Mouse (Mus musculus) limb, embryonic 14.5 days (tissue): ENCODE data around the gene Dlx6. TPM values are rescaled to one million over a fixed set of nuclear protein-coding genes. Genes with fewer than 3 reads are reported as not detected.

Source experiments
- ATAC-seq: fragments of 200-750 bp; cut with Nextera tagmentation; 2 replicates; pipeline ENCODE4 v1.8.0; 2017; ENCODE audit warnings: low read depth, moderate number of reproducible peaks, moderate TSS enrichment; ENCODE audit not compliant: low FRiP score
- DNase-seq: peaks from one replicate; pipeline ENCODE4 v3.0.0-alpha.2; 2015; ENCODE audit warnings: low spot score
- H3K27ac ChIP-seq: fragments of 300-500 bp; sonication (generic); replicated peaks from 2 replicates; pipeline ENCODE4 v1.5.1; 2014; ENCODE audit warnings: low read depth, mild to moderate bottlenecking, low read length, moderate library complexity, mixed read lengths
- H3K27me3 ChIP-seq: fragments of 300-500 bp; sonication (generic); 2 replicates; pipeline ENCODE4 v1.6.1; 2014; ENCODE audit warnings: low read length, mixed read lengths; ENCODE audit not compliant: control insufficient read depth, insufficient read depth
- H3K36me3 ChIP-seq: fragments of 300-500 bp; sonication (generic); 2 replicates; pipeline ENCODE4 v1.6.1; 2014; ENCODE audit warnings: mild to moderate bottlenecking, low read length, moderate library complexity, mixed read lengths; ENCODE audit not compliant: control insufficient read depth, insufficient read depth
- H3K4me1 ChIP-seq: fragments of 300-500 bp; sonication (generic); 2 replicates; pipeline ENCODE4 v1.6.1; 2014; ENCODE audit warnings: antibody characterized with exemption, low read length, mixed read lengths; ENCODE audit not compliant: control insufficient read depth, insufficient read depth
- H3K4me2 ChIP-seq: fragments of 300-500 bp; sonication (generic); replicated peaks from 2 replicates; pipeline ENCODE4 v1.6.1; 2014; ENCODE audit warnings: low read depth, mild to moderate bottlenecking, low read length, moderate library complexity; ENCODE audit not compliant: severe bottlenecking
- H3K4me3 ChIP-seq: fragments of 300-500 bp; sonication (generic); replicated peaks from 2 replicates; pipeline ENCODE4 v1.5.1; 2014; ENCODE audit warnings: low read length
- H3K9ac ChIP-seq: fragments of 300-500 bp; sonication (generic); 2 replicates; pipeline ENCODE4 v1.6.1; 2014; ENCODE audit warnings: mild to moderate bottlenecking, low read depth, low read length, moderate library complexity; ENCODE audit not compliant: severe bottlenecking
- H3K9me3 ChIP-seq: fragments of 300-500 bp; sonication (generic); 2 replicates; pipeline ENCODE4 v1.6.1; 2016; ENCODE audit warnings: low read length; ENCODE audit not compliant: control insufficient read depth
- POLR2A ChIP-seq: fragments of 200-500 bp; IDR thresholded peaks from 2 replicates; pipeline ENCODE4 v1.8.0; 2012; ENCODE audit warnings: inconsistent platforms, mild to moderate bottlenecking, moderate library complexity, borderline replicate concordance; ENCODE audit not compliant: insufficient read depth, insufficient read length; ENCODE audit errors: extremely low read depth
- WGBS: fragments of 180-500 bp; shearing (Covaris S2); extraction: QIAGEN DNeasy Blood & Tissue Kit; methylation state at CpG from one replicate; pipeline ENCODE4 v1.1.7; 2014; 5-methylcytosine and 5-hydroxymethylcytosine counted together
- polyA plus RNA-seq, 2 experiments: library from polyadenylated mRNA; depleted of rRNA in 1 of 2; stranded (reverse) in 1 of 2; unstranded in 1 of 2; fragments of >200 nt; fragmentation: Nextera tagmentation in 1 of 2; extraction: Ambion mirVana in 1 of 2; gene quantifications; 2 replicates each; pipeline versions ENCODE4 v1.2.1 to v1.2.3; 2012 to 2014

Gene Dlx6
- polyA plus RNA-seq, 2 experiments: 1.8 to 6.8 TPM

DNA sequence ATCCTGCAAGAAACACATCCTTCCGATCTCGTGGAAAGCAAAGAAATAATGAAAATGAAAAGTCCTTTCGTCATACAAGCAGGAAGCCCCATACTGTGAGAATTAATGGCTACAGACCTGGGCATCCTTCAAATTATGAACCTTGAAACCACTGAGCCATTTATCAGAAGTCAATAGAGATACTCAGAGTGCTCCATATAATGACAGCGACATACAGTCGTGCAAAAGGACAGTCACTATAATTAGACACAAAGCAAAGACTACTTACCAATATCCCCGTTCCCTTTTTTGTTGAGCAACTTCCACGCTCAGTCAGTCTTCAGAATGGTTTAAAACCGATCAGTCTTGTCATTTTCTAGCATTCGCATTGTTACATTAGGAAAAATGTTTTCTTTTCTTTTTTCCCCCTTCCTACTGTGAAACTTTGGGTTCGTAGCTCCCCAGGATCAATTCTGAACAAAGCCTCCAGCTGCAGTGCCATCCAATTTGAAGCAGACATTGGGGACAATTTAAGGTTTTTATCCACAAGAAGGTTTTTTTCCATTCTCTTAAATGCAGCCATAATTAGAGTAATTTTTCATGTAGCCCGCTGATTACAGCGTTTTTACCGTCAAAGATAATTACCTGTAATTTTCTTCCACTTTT is 6.0 kb downstream of the Dlx6 start:
- 12% methylated on average over 13 of the region's 13 CpGs for WGBS
- no peak overlapping the region for H3K4me2 ChIP-seq
- no peak for TF ChIP-seq POLR2A
- ATAC-seq (no peak), DNase-seq (no peak)
- no peaks in the 10 kb centered on the region for H3K9me3 ChIP-seq
- peaks cover 93% of the 10 kb centered on the region for H3K27me3 ChIP-seq
- H3K36me3 ChIP-seq: no peaks in the 10 kb centered on the region
- no peak overlapping the region for H3K4me3 ChIP-seq
- no peak overlapping the region for H3K9ac ChIP-seq
- no peak overlapping the region for H3K27ac ChIP-seq
- H3K4me1 ChIP-seq: peaks cover 6% of the 10 kb centered on the region; the same call in 1 of the 2 replicates

DNA sequence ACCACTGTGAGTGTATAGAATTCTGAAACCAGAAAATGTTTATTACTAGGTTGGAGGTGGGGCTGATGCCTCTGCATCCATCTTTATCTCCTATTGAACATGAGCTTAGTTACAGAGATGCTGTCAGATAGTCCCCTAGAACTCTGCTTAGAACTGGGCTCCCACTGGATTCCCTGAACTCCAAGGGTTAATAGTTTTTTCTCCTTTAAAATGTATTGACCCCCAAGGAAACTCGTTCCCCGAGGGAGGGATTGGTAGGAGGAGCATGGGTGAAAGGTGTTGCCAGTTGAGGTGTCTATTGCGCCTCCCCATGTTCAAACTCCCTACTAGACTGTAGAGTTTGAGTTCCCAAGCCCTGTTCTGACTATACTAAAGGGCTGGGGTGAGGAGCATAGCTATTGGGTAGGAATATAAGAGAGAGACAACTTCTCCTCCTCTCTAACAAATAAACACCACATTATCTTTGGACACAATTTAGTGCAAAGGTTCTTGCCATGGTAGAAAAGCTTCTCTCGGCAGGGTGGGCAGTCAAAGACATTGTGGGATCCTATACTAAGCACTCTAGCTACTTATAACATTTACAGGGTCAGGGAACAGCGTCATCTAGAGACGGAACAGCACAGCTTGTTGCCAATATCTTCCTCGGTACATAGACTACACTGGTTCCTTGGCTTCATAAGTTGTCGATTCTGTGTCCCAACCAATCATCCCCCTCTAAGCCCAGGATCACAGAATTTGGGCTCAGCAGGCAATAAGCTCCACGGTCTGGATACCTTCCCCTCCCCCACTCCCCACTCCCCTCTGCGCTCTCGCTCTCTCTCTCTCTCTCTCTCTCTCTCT is 7.0 kb downstream of the Dlx6 start:
- Histone ChIP-seq H3K9ac (no peak overlapping the region), H3K4me3 (no peak overlapping the region), H3K9me3 (no peaks in the 10 kb centered on the region), H3K27ac (no peak overlapping the region), H3K4me1 (peaks cover 9% of the 10 kb centered on the region; the same call in 1 of the 2 replicates), H3K4me2 (no peak overlapping the region), H3K27me3 (peaks cover 93% of the 10 kb centered on the region), H3K36me3 (no peaks in the 10 kb centered on the region)
- ATAC-seq (no peak), DNase-seq (no peak)
- WGBS: 2% methylated on average over 11 of the region's 11 CpGs
- no peak for TF ChIP-seq POLR2A

DNA sequence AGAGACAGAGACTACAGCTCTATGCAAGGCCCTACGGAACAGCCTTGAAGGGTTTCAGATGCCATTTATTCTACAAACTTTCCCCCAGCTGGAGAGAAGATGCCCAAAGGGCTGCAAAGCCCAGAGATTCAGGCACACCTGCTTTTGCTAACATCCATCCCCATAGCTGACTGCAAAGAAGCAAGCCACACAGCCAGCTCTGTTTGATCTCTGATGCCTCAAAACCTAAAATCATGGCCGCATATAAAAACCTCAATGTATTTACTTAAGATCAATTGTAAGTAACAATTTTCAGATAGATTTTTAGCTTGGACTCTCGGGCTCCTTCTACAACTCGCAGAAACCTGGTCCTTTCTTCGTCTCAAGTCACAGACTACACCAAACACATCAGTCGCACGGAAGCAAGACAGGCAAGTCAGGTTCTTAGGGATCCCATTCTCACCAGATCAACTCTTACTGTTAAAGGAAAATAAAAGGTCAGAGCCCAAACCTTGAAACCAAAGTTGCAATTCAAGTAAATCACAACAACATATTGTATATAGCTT is 7.8 kb downstream of the Dlx6 start:
- Histone ChIP-seq H3K4me3 (no peak overlapping the region), H3K9ac (no peak overlapping the region), H3K36me3 (no peaks in the 10 kb centered on the region), H3K27ac (no peak overlapping the region), H3K4me1 (peaks cover 9% of the 10 kb centered on the region; the same call in 1 of the 2 replicates), H3K4me2 (no peak overlapping the region), H3K9me3 (no peaks in the 10 kb centered on the region), H3K27me3 (peaks cover 93% of the 10 kb centered on the region)
- WGBS: 7% methylated on average over 7 of the region's 7 CpGs
- ATAC-seq (no peak), DNase-seq (no peak)
- no peak for TF ChIP-seq POLR2A

DNA sequence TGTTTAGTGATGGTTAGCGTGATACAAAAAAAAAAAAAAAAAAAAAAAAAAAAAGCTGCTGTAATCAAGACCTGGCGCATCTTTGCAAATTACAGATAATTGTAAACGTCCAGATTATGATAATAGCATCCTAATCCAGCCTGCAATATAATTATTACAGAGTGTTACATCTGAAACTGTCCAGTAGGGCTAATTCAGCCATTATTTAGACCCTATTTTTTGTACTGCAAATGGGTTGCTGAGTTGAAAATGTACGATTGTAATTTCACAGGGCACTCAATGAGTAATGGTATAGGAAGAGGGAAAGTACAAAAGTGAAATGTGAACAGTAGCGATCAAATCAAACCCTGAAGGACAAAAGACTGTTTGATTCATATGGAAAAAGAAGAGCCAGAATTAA is 8.6 kb downstream of the Dlx6 start:
- Histone ChIP-seq H3K9ac (no peak overlapping the region), H3K27ac (no peak overlapping the region), H3K36me3 (no peaks in the 10 kb centered on the region), H3K4me1 (peaks cover 9% of the 10 kb centered on the region; the same call in 1 of the 2 replicates), H3K27me3 (peaks cover 93% of the 10 kb centered on the region), H3K4me2 (no peak overlapping the region), H3K9me3 (no peaks in the 10 kb centered on the region), H3K4me3 (no peak overlapping the region)
- no peak for DNase-seq
- no peak for TF ChIP-seq POLR2A
- no peak for ATAC-seq
- 7% methylated on average over 5 of the region's 5 CpGs for WGBS

DNA sequence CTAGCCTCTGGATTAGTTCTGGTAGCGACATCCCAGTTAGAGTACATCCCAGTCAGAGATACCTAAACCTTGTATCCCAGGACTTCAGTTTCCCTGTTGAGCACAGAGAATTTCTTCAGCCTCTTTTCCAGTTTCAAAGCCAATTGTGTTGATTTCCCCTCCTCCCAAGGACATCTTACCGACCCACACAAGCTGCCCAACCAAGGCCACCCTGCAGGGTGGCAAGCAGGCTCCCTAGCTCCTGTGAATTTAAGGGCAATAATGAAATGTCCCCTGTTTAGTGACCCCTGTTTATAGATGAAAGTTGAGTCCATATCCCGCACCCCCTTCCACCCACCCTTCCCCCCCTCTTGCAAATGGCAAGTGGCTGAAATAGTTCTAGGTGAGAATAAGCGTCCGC is 9.7 kb downstream of the Dlx6 start:
- Histone ChIP-seq H3K9me3 (no peaks in the 10 kb centered on the region), H3K27me3 (peaks cover 99% of the 10 kb centered on the region), H3K27ac (no peak overlapping the region), H3K4me3 (no peak overlapping the region), H3K9ac (no peak overlapping the region), H3K36me3 (peaks cover under 1% of the 10 kb centered on the region; the same call in 1 of the 2 replicates), H3K4me1 (peaks cover 9% of the 10 kb centered on the region; the same call in 1 of the 2 replicates), H3K4me2 (no peak overlapping the region)
- ATAC-seq (no peak), DNase-seq (no peak)
- 2% methylated on average over 5 of the region's 5 CpGs for WGBS
- no peak for TF ChIP-seq POLR2A
